In the genomic region with DNA sequence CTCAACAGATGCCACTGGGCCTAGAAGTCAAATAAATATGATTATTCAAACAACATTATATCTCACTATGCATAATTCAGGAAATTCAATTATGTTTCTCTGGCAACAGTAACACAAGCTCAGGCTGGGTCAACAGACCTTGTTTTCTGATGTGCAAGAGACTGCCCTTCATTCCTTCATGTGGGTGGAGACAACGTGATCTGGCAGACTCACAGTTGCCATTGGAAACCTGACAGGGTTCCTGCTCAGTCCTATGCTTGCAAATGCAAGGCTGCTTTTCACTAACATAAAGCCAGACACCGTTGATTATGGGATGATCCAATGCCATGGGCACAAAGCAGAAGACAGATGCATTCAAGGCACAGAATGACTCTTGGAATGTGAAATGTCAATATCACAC, we compare ENCODE assay signal across 7 mouse cellular contexts.
DNase-seq lines count a peak whose midpoint lies in the region; ATAC-seq lines count a peak whose summit lies in the region.

No protein-coding gene starts in this region.

- H3K27me3 ChIP-seq in embryonic facial prominence, embryonic 11.5 days (ENCODE audit: control insufficient read depth, insufficient read depth, low read length): no peaks in the 10 kb centered on the region
- no peaks in the 10 kb centered on the region for H3K27me3 ChIP-seq in intestine, embryonic 14.5 days (replicated peaks; ENCODE audit: control insufficient read depth, insufficient read depth, low read length)
- no peaks in the 10 kb centered on the region for H3K27me3 ChIP-seq in midbrain, embryonic 13.5 days

- peak; percentile 7 for DNase-seq in kidney, adult 9 months
- no peak for DNase-seq in kidney, adult 18-20 months
- DNase-seq in embryonic facial prominence, embryonic 11.5 days (ENCODE audit: low spot score): peak; percentile 61
- DNase-seq in intestine, embryonic 14.5 days (ENCODE audit: low spot score): no peak
- DNase-seq in gastrocnemius, adult 18-20 months (ENCODE audit: low spot score): no peak
- DNase-seq in c-Kit-positive CD71-positive TER-119-positive erythroid progenitor cells, embryonic 14.5 days (ENCODE audit: low spot score): no peak

- ATAC-seq in embryonic facial prominence, embryonic 11.5 days (replicated peaks; ENCODE audit: insufficient number of reproducible peaks, low FRiP score, low TSS enrichment, low read depth): peak; percentile 48; the same call in 1 of the 2 replicates
- peak; percentile 40; the same call in 1 of the 2 replicates for ATAC-seq in intestine, embryonic 14.5 days (replicated peaks; ENCODE audit: low FRiP score, low TSS enrichment, low read depth)
- ATAC-seq in midbrain, embryonic 13.5 days: no peak

- H3K4me3 ChIP-seq in embryonic facial prominence, embryonic 11.5 days (ENCODE audit: low read depth, low read length): no peak overlapping the region
- H3K4me3 ChIP-seq in intestine, embryonic 14.5 days (ENCODE audit: low read depth, low read length): no peak overlapping the region
- H3K4me3 ChIP-seq in midbrain, embryonic 13.5 days (replicated peaks): no peak overlapping the region

- no peak overlapping the region for H3K4me2 ChIP-seq in embryonic facial prominence, embryonic 11.5 days (ENCODE audit: low read depth, low read length)
- no peak overlapping the region for H3K4me2 ChIP-seq in intestine, embryonic 14.5 days (ENCODE audit: low read length)
- H3K4me2 ChIP-seq in midbrain, embryonic 13.5 days (replicated peaks): no peak overlapping the region

- 0 out of 2 replicates have a peak overlapping the region, but pooled peaks have one; percentile 22 for H3K27ac ChIP-seq in embryonic facial prominence, embryonic 11.5 days (replicated peaks; ENCODE audit: low read depth, low read length)
- H3K27ac ChIP-seq in intestine, embryonic 14.5 days (ENCODE audit: low read depth): no peak overlapping the region
- peak overlapping the region; percentile 67 for H3K27ac ChIP-seq in midbrain, embryonic 13.5 days

- no peaks in the 10 kb centered on the region for H3K36me3 ChIP-seq in embryonic facial prominence, embryonic 11.5 days (replicated peaks; ENCODE audit: control insufficient read depth, insufficient read depth, low read depth, low read length)
- H3K36me3 ChIP-seq in intestine, embryonic 14.5 days (ENCODE audit: control insufficient read depth, insufficient read depth, low read length): no peaks in the 10 kb centered on the region
- H3K36me3 ChIP-seq in midbrain, embryonic 13.5 days: no peaks in the 10 kb centered on the region

- no peak overlapping the region for H3K9ac ChIP-seq in embryonic facial prominence, embryonic 11.5 days (replicated peaks; ENCODE audit: low read length)
- no peak overlapping the region for H3K9ac ChIP-seq in intestine, embryonic 14.5 days (ENCODE audit: low read length)
- no peak overlapping the region for H3K9ac ChIP-seq in midbrain, embryonic 13.5 days (replicated peaks)

- peaks cover 2% of the 10 kb centered on the region for H3K4me1 ChIP-seq in embryonic facial prominence, embryonic 11.5 days (ENCODE audit: control insufficient read depth, insufficient read depth, low read length)
- H3K4me1 ChIP-seq in intestine, embryonic 14.5 days (replicated peaks; ENCODE audit: control insufficient read depth, insufficient read depth, low read length): peaks cover 14% of the 10 kb centered on the region; the same call in 1 of the 2 replicates
- peaks cover 19% of the 10 kb centered on the region for H3K4me1 ChIP-seq in midbrain, embryonic 13.5 days (replicated peaks)

- WGBS in embryonic facial prominence, embryonic 11.5 days: 74% methylated on average over 2 of the region's 2 CpGs
- 61% methylated on average over 2 of the region's 2 CpGs for WGBS in intestine, embryonic 14.5 days
- WGBS in midbrain, embryonic 13.5 days: 17% methylated on average over 2 of the region's 2 CpGs

- no peaks in the 10 kb centered on the region for H3K9me3 ChIP-seq in embryonic facial prominence, embryonic 11.5 days (replicated peaks; ENCODE audit: control insufficient read depth, low read length)
- H3K9me3 ChIP-seq in intestine, embryonic 14.5 days (ENCODE audit: control insufficient read depth, low read length): no peaks in the 10 kb centered on the region
- H3K9me3 ChIP-seq in midbrain, embryonic 13.5 days: no peaks in the 10 kb centered on the region

Comparison
In these comparisons a context has a peak if more than half of its experiments do, and no peak if none do; other contexts are left out.
1. DNase-seq: peak in kidney, adult 9 months (single experiment) and embryonic facial prominence, embryonic 11.5 days (single experiment); none in kidney, adult 18-20 months (single experiment), intestine, embryonic 14.5 days (single experiment), gastrocnemius, adult 18-20 months (single experiment) and c-Kit-positive CD71-positive TER-119-positive erythroid progenitor cells, embryonic 14.5 days (single experiment).